Mouse (Mus musculus) lung, postnatal 0 days (tissue): Measurements from ENCODE around the gene Tas1r1. TPM values are rescaled to one million over a fixed set of nuclear protein-coding genes. Genes with fewer than 3 reads are reported as not detected.

Experiments used
- ATAC-seq: fragments of 200-750 bp; cut with Nextera tagmentation; 2 replicates; pipeline ENCODE4 v1.8.0; 2017; ENCODE audit warnings: moderate library complexity
- DNase-seq: peaks from one replicate; pipeline ENCODE4 v3.0.0-alpha.2; 2016; ENCODE audit warnings: low spot score
- H3K27ac ChIP-seq: fragments of 300-500 bp; sonication (generic); 2 replicates; pipeline ENCODE4 v1.5.1; 2014; ENCODE audit warnings: antibody characterized with exemption, mild to moderate bottlenecking, low read length, mixed read lengths
- H3K27me3 ChIP-seq: fragments of 300-500 bp; sonication (generic); replicated peaks from 2 replicates; pipeline ENCODE4 v1.6.1; 2014; ENCODE audit warnings: low read length, mixed read lengths; ENCODE audit not compliant: insufficient read depth
- H3K36me3 ChIP-seq: fragments of 300-500 bp; sonication (generic); 2 replicates; pipeline ENCODE4 v1.6.1; 2014; ENCODE audit warnings: low read length, mixed read lengths; ENCODE audit not compliant: insufficient read depth
- H3K4me1 ChIP-seq: fragments of 300-500 bp; sonication (generic); 2 replicates; pipeline ENCODE4 v1.6.1; 2014; ENCODE audit warnings: antibody characterized with exemption, low read depth, low read length, mixed read lengths; ENCODE audit not compliant: insufficient read depth
- H3K4me2 ChIP-seq: fragments of 300-500 bp; sonication (generic); replicated peaks from 2 replicates; pipeline ENCODE4 v1.6.1; 2014; ENCODE audit warnings: low read depth, mild to moderate bottlenecking, low read length, moderate library complexity, mixed read lengths
- H3K4me3 ChIP-seq: fragments of 300-500 bp; sonication (generic); 2 replicates; pipeline ENCODE4 v1.5.1; 2014; ENCODE audit warnings: low read depth, low read length
- H3K9ac ChIP-seq: fragments of 300-500 bp; sonication (generic); replicated peaks from 2 replicates; pipeline ENCODE4 v1.6.1; 2014; ENCODE audit warnings: low read depth, mild to moderate bottlenecking
- H3K9me3 ChIP-seq: fragments of 300-500 bp; sonication (generic); 2 replicates; pipeline ENCODE4 v1.6.1; 2016; ENCODE audit warnings: low read length, mixed read lengths
- CTCF ChIP-seq: IDR thresholded peaks from 2 replicates; pipeline ENCODE4 v1.5.1; 2016; ENCODE audit warnings: antibody characterized with exemption, mild to moderate bottlenecking
- EP300 ChIP-seq: IDR thresholded peaks from 2 replicates; pipeline ENCODE4 v1.6.1; 2016; ENCODE audit warnings: antibody characterized with exemption, mild to moderate bottlenecking, control low read depth
- WGBS: fragments of 180-500 bp; shearing (Covaris S2); extraction: QIAGEN DNeasy Blood & Tissue Kit; methylation state at CpG from one replicate; pipeline ENCODE4 v1.1.7; 2014; 5-methylcytosine and 5-hydroxymethylcytosine counted together
- polyA plus RNA-seq: library from polyadenylated mRNA; unstranded; fragments of >200 nt; fragmentation: Nextera tagmentation; extraction: Ambion mirVana; gene quantifications from 2 replicates; pipeline ENCODE4 v1.2.1, GENCODE M21; 2015

Gene Tas1r1
- polyA plus RNA-seq, 1 experiment from 2014 or later = 0.21 TPM

- no peak overlapping the region for H3K4me3 ChIP-seq
- ATAC-seq (no peak), DNase-seq (peak; percentile 19)
- H3K27me3 ChIP-seq = no peaks in the 10 kb centered on the region
- no peaks in the 10 kb centered on the region for H3K9me3 ChIP-seq
- H3K4me1 ChIP-seq = 0 out of 2 replicates have a peak, but pooled peaks cover 5% of the 10 kb centered on the region
- H3K27ac ChIP-seq = peak overlapping the region; percentile 47
- 66% methylated on average over 5 of the region's 6 CpGs for WGBS
- no peak overlapping the region for H3K4me2 ChIP-seq
- no peak overlapping the region for H3K9ac ChIP-seq
- no peaks in the 10 kb centered on the region for H3K36me3 ChIP-seq
- no peak for TF ChIP-seq EP300
- no peak for TF ChIP-seq CTCF
Measured at GRCm38 (mm10) chr4:152073715-152074114, 35.3 kb upstream of the Tas1r1 start.

DNA sequence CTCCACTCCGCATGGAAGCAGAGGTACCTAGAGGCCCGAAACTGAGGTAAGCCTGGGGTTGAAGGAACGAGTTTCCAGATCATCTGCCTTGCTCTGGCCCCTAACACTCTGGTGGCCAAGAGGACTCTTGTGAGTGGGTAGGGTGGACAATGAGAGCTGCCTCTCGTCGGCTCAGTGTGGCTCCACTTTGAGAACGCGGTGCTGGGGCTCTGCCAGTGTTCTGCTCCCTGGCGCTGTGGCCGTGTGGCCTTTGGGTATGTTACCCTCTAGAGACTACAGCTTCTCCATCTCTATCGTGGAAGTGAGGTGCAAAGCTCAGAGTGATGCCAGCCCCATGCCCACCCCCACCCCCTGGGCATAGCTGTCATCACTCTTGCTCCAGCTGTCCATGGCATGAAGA, 34.3 kb upstream of the Tas1r1 start:
- 42% methylated on average over 10 of the region's 10 CpGs for WGBS

DNA sequence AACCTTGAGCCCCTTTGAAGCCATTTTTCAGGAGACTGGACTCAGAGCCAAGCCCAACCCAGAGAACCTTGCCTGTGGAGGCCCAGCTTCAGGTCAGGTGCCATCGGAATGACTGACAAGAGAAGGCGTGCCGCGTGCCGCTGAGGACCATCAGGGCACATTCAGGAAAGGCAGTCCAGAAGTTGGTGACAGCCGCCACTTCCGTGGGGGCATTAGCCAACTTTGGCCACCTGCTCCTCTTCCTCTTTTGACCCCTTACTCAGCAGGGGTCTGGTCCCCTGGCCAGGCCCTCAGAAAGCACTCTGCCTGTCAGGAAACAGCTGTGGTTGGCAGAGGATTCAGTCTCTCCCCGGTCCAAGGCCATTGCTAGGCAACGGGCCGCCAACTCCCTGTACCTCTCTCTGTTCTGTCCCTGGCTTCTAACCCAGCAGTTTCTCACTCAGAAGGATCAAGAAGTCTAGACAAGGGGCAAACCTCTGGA, 33.8 kb upstream of the Tas1r1 start, which contains the start of gene Plekhg5:
Plekhg5 (plus strand) TSS at position 378 of the 481 bp plus-strand sequence.
- no peaks in the 10 kb centered on the region for H3K9me3 ChIP-seq
- no peaks in the 10 kb centered on the region for H3K36me3 ChIP-seq
- TF ChIP-seq EP300 (no peak), CTCF (no peak)
- no peaks in the 10 kb centered on the region for H3K27me3 ChIP-seq
- H3K27ac ChIP-seq = peak within 1 kb of the TSS; percentile 79
- H3K9ac ChIP-seq = no peak within 1 kb of the TSS
- H3K4me1 ChIP-seq = 0 out of 2 replicates have a peak, but pooled peaks cover 5% of the 10 kb centered on the region
- 32% methylated on average over 10 of the region's 10 CpGs for WGBS
- H3K4me2 ChIP-seq = no peak within 1 kb of the TSS; the same call in 1 of the 2 replicates
- ATAC-seq (peak; percentile 84), DNase-seq (peak; percentile 92)
- H3K4me3 ChIP-seq = no peak within 1 kb of the TSS

More for the DNA sequence above, 34.3 kb upstream of the Tas1r1 start:
- TF ChIP-seq EP300 (no peak), CTCF (no peak)
- Histone ChIP-seq H3K4me2 (no peak overlapping the region; the same call in 1 of the 2 replicates), H3K27me3 (no peaks in the 10 kb centered on the region), H3K9me3 (no peaks in the 10 kb centered on the region), H3K9ac (no peak overlapping the region), H3K27ac (peak overlapping the region; percentile 79), H3K36me3 (no peaks in the 10 kb centered on the region), H3K4me3 (no peak overlapping the region), H3K4me1 (0 out of 2 replicates have a peak, but pooled peaks cover 5% of the 10 kb centered on the region)
- ATAC-seq (peak; percentile 24), DNase-seq (peak; percentile 23)

DNA sequence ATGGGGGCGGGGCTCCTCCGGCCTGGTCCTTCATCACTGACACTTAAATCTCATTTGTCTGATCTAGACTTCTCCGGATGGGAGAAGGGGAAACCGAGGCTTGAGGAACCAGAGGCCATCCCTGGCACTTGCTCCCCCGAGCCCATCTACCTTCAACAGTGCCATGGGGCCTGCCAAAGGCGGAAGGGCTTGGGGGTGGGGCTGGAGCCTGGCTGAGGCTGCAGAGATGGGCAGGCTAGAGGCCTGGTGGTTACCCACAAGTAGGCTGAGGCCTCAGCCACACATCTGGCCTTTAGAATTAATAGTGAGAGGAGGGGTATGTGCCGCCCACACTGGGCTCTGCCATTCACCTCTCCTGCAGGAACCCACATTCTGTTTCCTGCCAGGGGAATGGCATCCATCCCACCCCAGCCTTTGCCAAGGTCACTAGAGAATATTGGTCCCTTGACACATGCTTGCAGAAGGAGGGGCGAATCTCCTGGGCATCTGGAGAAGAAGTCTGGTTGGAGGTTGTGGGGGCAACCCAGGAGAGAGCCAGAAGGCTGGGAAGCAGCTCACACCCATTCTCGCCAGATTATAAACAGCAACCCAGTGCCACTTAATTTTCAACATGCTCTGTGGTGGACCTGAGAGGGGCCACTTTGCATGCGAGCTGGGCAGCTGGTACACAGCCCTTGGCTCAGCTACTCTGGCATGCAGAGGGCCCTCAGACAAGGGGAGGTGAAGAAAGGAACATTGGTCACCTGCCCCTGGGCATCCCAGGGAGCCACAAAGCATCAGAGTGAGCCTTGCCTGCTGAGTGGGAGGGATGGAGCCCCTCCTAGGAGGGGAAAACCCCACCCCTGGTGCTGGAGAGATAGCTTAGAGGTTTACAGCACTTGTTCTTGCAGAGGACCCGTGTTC, 32.4 kb upstream of the Tas1r1 start:
- WGBS = 66% methylated on average over 11 of the region's 11 CpGs
- H3K27ac ChIP-seq = no peak overlapping the region

DNA sequence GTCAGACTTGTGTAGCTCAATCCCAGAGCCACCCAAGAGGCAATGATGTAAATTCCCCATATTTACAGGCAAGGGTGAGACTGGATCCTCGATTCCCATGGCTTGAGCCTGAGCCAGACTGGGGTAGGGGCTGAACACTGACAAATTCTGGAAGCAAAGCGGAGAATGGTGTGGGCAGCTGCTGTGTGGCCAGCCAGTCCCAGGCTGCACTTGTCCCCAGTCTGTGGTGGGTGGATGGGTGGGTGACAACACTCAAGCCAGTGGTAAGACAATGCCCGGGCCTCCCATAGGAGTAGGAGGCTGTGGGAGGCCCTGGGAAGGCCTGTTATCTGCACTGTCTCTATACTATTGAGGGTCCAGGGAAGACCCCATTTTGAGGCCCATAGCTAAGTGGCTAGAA, 30.9 kb upstream of the Tas1r1 start:
- no peak overlapping the region for H3K9ac ChIP-seq
- no peak overlapping the region for H3K27ac ChIP-seq
- H3K9me3 ChIP-seq = no peaks in the 10 kb centered on the region
- ATAC-seq = no peak
- no peak overlapping the region for H3K4me2 ChIP-seq
- H3K36me3 ChIP-seq = no peaks in the 10 kb centered on the region
- WGBS = 78% methylated on average over 3 of the region's 3 CpGs
- TF ChIP-seq CTCF = no peak
- 0 out of 2 replicates have a peak, but pooled peaks cover 5% of the 10 kb centered on the region for H3K4me1 ChIP-seq
- no peak for DNase-seq
- H3K27me3 ChIP-seq = no peaks in the 10 kb centered on the region
- H3K4me3 ChIP-seq = no peak overlapping the region

More for the DNA sequence above, 32.4 kb upstream of the Tas1r1 start:
- ATAC-seq (peak; percentile 45), DNase-seq (peak; percentile 36)
- Histone ChIP-seq H3K9me3 (no peaks in the 10 kb centered on the region), H3K27me3 (no peaks in the 10 kb centered on the region), H3K9ac (no peak overlapping the region), H3K4me1 (0 out of 2 replicates have a peak, but pooled peaks cover 5% of the 10 kb centered on the region), H3K4me2 (no peak overlapping the region), H3K36me3 (no peaks in the 10 kb centered on the region), H3K4me3 (no peak overlapping the region)
- TF ChIP-seq CTCF (no peak), EP300 (no peak)

DNA sequence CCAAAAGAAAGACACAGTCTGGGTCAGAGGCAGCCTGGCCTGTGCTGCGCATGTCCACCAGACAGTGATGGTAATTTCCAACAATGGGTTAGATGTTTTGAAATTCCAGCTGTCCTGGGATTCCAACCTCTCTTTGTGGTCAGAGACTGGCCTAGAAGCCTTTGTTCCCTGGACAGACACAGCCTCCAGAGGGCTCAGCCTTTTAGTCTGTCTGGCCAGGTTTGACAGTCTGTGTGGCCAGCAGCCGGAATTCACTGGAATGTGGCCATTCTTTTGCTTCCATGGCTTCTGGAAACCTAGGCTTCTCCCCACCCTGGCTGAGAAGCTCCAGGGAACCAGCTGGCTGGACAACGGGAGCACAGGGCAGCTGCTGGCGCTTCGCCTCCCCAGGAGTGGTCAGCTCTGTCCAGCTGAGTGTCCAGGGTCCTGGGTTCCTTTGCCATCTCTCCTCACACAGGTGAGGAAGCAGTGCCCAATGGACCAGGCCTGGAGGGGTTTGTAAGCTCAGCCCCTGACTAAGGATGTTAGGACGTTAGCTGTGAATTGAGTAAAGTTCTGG, 29.9 kb upstream of the Tas1r1 start:
- 0 out of 2 replicates have a peak, but pooled peaks cover 5% of the 10 kb centered on the region for H3K4me1 ChIP-seq
- H3K4me2 ChIP-seq = no peak overlapping the region
- H3K27ac ChIP-seq = no peak overlapping the region
- H3K4me3 ChIP-seq = no peak overlapping the region
- H3K9ac ChIP-seq = no peak overlapping the region
- H3K36me3 ChIP-seq = no peaks in the 10 kb centered on the region
- no peaks in the 10 kb centered on the region for H3K27me3 ChIP-seq
- TF ChIP-seq CTCF (no peak), EP300 (no peak)
- DNase-seq (no peak), ATAC-seq (no peak)
- H3K9me3 ChIP-seq = no peaks in the 10 kb centered on the region
- WGBS = 73% methylated on average over 6 of the region's 6 CpGs
